Mouse (Mus musculus): ENCODE results near the gene Mypn.

DNA sequence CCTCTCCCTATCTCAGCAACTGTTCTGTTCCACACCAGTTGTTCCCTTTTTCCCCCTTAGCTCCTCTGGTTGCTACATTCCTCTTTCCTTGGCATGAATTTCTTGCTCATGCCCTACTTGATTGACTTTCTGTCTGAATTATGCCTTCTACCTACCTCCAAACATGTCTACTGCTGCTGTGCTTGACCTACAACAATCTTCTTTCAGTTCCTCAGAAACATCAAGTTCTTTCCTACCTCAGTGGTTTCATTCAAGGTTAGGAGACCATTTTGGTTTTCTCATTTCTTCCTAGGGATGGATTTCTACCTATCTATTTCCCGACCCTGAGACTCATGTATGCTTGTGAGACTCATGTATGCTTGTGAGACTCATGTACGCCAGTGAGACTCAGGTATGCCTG lies 36.1 kb upstream of the Mypn start:
- TF ChIP-seq POLR2A (IDR thresholded peaks at IDR 0.05; ENCODE audit: low read depth, low read length), result no peak
- TF ChIP-seq CTCF (IDR thresholded peaks at IDR 0.05; ENCODE audit: borderline replicate concordance, insufficient read depth, low read length), result no peak
